Comparison of ENCODE assay signal across 19 mouse cellular contexts in genomic region chr5:30822689-30823088, GRCm38 (mm10). TPM values are rescaled to one million over a fixed set of nuclear protein-coding genes. Genes with fewer than 3 reads are reported as not detected.
DNase-seq lines count a peak whose midpoint lies in the region; TF ChIP-seq lines count a peak whose summit lies in the region.
"Had no signal": no experiment of that assay in that cellular context is flagged by ENCODE, and none has a peak within 500 bp of the region (broad histone marks: within the 10 kb centered on the region; RNA-seq: fewer than 3 reads in every experiment).

No protein-coding gene starts in this region.

- peak overlapping the region; percentile 30 for H3K4me3 ChIP-seq in testis, adult 2 months (ENCODE audit: control insufficient read depth, low read depth, low read length)
- H3K4me3 ChIP-seq: embryonic facial prominence, embryonic 13.5 days; forebrain, embryonic 13.5 days; heart, embryonic 13.5 days; hindbrain, embryonic 15.5 days had no signal

- no peak for TF ChIP-seq POLR2A in testis, adult 2 months (IDR thresholded peaks at IDR 0.05; ENCODE audit: control insufficient read depth, low read depth, low read length)

- no peaks in the 10 kb centered on the region for H3K36me3 ChIP-seq in testis, adult 2 months (ENCODE audit: control insufficient read depth, insufficient read depth, low read length)
- H3K36me3 ChIP-seq: embryonic facial prominence, embryonic 13.5 days; hindbrain, embryonic 15.5 days had no signal

- DNase-seq in gastrocnemius, adult 18-20 months (ENCODE audit: low spot score): peak; percentile 12
- no peak for DNase-seq in gastrocnemius, postnatal 4 days (ENCODE audit: low spot score in 2 of 2)
- DNase-seq in lung, adult 18-20 months: peak; percentile 55 to 68
- DNase-seq in lung, postnatal 10 days: no peak
- no peak for DNase-seq in testis, postnatal 10 days (ENCODE audit: low spot score)
- DNase-seq: adrenal gland, adult 2 months; adrenal gland, postnatal 36 days; cerebellum, adult 11 months; cerebellum, adult 8-10 months; forebrain, postnatal 0 days; gastrocnemius, postnatal 25 days; heart, adult 11 months; heart, postnatal 36 days had no signal

- no peak overlapping the region for H3K27ac ChIP-seq in testis, adult 2 months (ENCODE audit: control insufficient read depth, insufficient read depth, low read depth, low read length)
- H3K27ac ChIP-seq: embryonic facial prominence, embryonic 13.5 days; forebrain, embryonic 13.5 days; heart, embryonic 13.5 days; hindbrain, embryonic 15.5 days had no signal

- no peaks in the 10 kb centered on the region for H3K27me3 ChIP-seq in testis, adult 2 months (ENCODE audit: control insufficient read depth, insufficient read depth, low read length)
- H3K27me3 ChIP-seq: embryonic facial prominence, embryonic 13.5 days; forebrain, embryonic 13.5 days; heart, embryonic 13.5 days; hindbrain, embryonic 15.5 days; Patski had no signal

- H3K4me1 ChIP-seq in testis, adult 2 months (ENCODE audit: control insufficient read depth, insufficient read depth, low read length): peaks cover 17% of the 10 kb centered on the region

- TF ChIP-seq CTCF in testis, adult 2 months (IDR thresholded peaks at IDR 0.05; ENCODE audit: control insufficient read depth, insufficient read depth, insufficient replicate concordance, low read depth, low read length): no peak

RNA-seq across cellular contexts. Expression of gene Mapre3, which starts 8.2 kb away (rescaled TPM):
- total RNA-seq in gastrocnemius, adult 18-20 months (2021): 10 to 100 TPM; 90.8 to 91.0 TPM
- 10 to 100 TPM; 60.9 to 65.0 TPM for total RNA-seq in gastrocnemius, postnatal 4 days (2021)
- 341 and 342 TPM in 2 replicates for polyA plus RNA-seq in testis, adult 2 months (2012; rRNA removed)

RNA-seq across cellular contexts. Expression of gene Tmem214, which starts 45.1 kb away (rescaled TPM):
- 10 to 100 TPM; 28.8 to 29.7 TPM for total RNA-seq in gastrocnemius, adult 18-20 months (2021)
- 10 to 100 TPM; 56.9 to 58.3 TPM for total RNA-seq in gastrocnemius, postnatal 4 days (2021)
- polyA plus RNA-seq in testis, adult 2 months (2012; rRNA removed): 126 and 131 TPM in 2 replicates

Comparison
In these comparisons a context has a peak if more than half of its experiments do, and no peak if none do; other contexts are left out.
1. DNase-seq: peak in gastrocnemius, adult 18-20 months (single experiment) and lung, adult 18-20 months (2 of 2); none in gastrocnemius, postnatal 4 days (0 of 2), lung, postnatal 10 days (single experiment) and testis, postnatal 10 days (single experiment).